Mouse (Mus musculus): ENCODE data around the gene Rhebl1.
"Not testable (repeated sequence)": the region's sequence is repeated elsewhere in the genome, so short reads cannot be mapped to it uniquely, and the experiment has no call there.

Gene Rhebl1

GRCm38 (mm10) chr15:98893940-98894745 is at the start of gene Rhebl1:
TSS of gene Rhebl1 (minus strand) at chr15:98894540.
- DNase-seq (ENCODE audit: low spot score in 2 of 2): no peak

- no peak for DNase-seq (ENCODE audit: low spot score in 2 of 2)
Observed at GRCm38 (mm10) chr15:98943133-98943532, 48.8 kb upstream of the Rhebl1 start.

GRCm38 (mm10) chr15:98942081-98942480 is 47.7 kb upstream of the Rhebl1 start:
- no peak for DNase-seq (ENCODE audit: low spot score in 2 of 2)

- DNase-seq (ENCODE audit: low spot score in 2 of 2): no peak
Observed at GRCm38 (mm10) chr15:98941539-98941938, 47.2 kb upstream of the Rhebl1 start.

- no peak for DNase-seq (ENCODE audit: low spot score in 2 of 2)
Observed at GRCm38 (mm10) chr15:98940816-98941215, 46.5 kb upstream of the Rhebl1 start.

GRCm38 (mm10) chr15:98934217-98934839 is 40.0 kb upstream of the Rhebl1 start, which contains the start of gene Tuba1b:
TSS of gene Tuba1b (minus strand) at chr15:98934565.
- DNase-seq (ENCODE audit: low spot score in 2 of 2): peak; percentile 93

- peak; percentile 90 to 94 for DNase-seq (ENCODE audit: low spot score in 2 of 2)
Observed at GRCm38 (mm10) chr15:98933833-98934216, 39.5 kb upstream of the Rhebl1 start.

GRCm38 (mm10) chr15:98933004-98933671 is 38.8 kb upstream of the Rhebl1 start:
- not testable (repeated sequence) for DNase-seq (ENCODE audit: low spot score in 2 of 2)

- DNase-seq (ENCODE audit: low spot score in 2 of 2): no peak
Observed at GRCm38 (mm10) chr15:98930998-98931397, 36.7 kb upstream of the Rhebl1 start.

GRCm38 (mm10) chr15:98930017-98930734 is 35.8 kb upstream of the Rhebl1 start:
- no peak for DNase-seq (ENCODE audit: low spot score in 2 of 2)

- DNase-seq (ENCODE audit: low spot score in 2 of 2): peak in 1 of 2 experiments; percentile 41
Observed at GRCm38 (mm10) chr15:98928598-98929240, 34.4 kb upstream of the Rhebl1 start.

- no peak for DNase-seq (ENCODE audit: low spot score in 2 of 2)
Observed at GRCm38 (mm10) chr15:98927566-98927965, 33.2 kb upstream of the Rhebl1 start.

- no peak for DNase-seq (ENCODE audit: low spot score in 2 of 2)
Observed at GRCm38 (mm10) chr15:98924682-98925081, 30.3 kb upstream of the Rhebl1 start.

- no peak for DNase-seq (ENCODE audit: low spot score in 2 of 2)
Observed at GRCm38 (mm10) chr15:98923031-98923537, 28.7 kb upstream of the Rhebl1 start.

GRCm38 (mm10) chr15:98922581-98922980 is 28.2 kb upstream of the Rhebl1 start:
- DNase-seq (ENCODE audit: low spot score in 2 of 2): no peak

GRCm38 (mm10) chr15:98921510-98921909 is 27.2 kb upstream of the Rhebl1 start:
- no peak for DNase-seq (ENCODE audit: low spot score in 2 of 2)

GRCm38 (mm10) chr15:98918499-98918895 is 24.2 kb upstream of the Rhebl1 start:
- DNase-seq (ENCODE audit: low spot score in 2 of 2): not testable (repeated sequence)

- peak; percentile 100 for DNase-seq (ENCODE audit: low spot score in 2 of 2)
Observed at GRCm38 (mm10) chr15:98917538-98918498, 23.5 kb upstream of the Rhebl1 start, which contains the start of gene Lmbr1l. TSS of gene Lmbr1l (minus strand) at chr15:98918231.

- DNase-seq (ENCODE audit: low spot score in 2 of 2): no peak
Observed at GRCm38 (mm10) chr15:98917091-98917490, 22.8 kb upstream of the Rhebl1 start.

- no peak for DNase-seq (ENCODE audit: low spot score in 2 of 2)
Observed at GRCm38 (mm10) chr15:98916016-98916415, 21.7 kb upstream of the Rhebl1 start.

Data from spleen, postnatal 36 days (tissue).